Mouse (Mus musculus) spleen, postnatal 36 days (tissue): ENCODE measurements around the gene Gm14214.

ENCODE experiments used
- DNase-seq, 2 experiments: peaks; one replicate each; pipeline ENCODE4 v3.0.0; 2022; ENCODE audit warnings: low spot score in 2 of 2, mixed read lengths in 1 of 2

Gene Gm14214

GRCm38 (mm10) chr2:154769930-154770329 is at the start of gene Gm14214:
Gene Gm14214, minus strand, starts transcription at chr2:154770030.
- no peak for DNase-seq

GRCm38 (mm10) chr2:154818599-154818998 is 48.8 kb upstream of the Gm14214 start:
- DNase-seq = no peak

GRCm38 (mm10) chr2:154817788-154818187 is 48.0 kb upstream of the Gm14214 start:
- peak; percentile 14 for DNase-seq

DNA sequence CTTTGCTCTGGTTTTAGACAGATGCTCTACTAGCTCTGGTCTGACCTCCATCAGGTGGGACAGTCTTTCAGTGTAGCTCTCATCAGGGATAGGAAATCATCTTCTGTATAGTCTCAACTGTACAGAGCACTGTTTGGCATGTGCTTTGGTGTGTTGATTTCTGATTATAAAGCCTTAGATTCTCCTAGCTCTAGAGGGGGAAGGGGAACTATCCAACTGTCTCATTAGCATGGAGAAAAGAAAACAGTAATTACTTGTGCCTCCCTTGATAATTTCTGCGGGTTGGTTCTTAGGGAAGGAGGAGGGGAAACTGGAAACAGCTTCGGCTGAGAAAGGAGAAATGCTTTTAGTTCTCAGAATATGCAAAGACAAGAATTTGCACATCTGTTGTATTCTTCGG is 47.3 kb upstream of the Gm14214 start:
- DNase-seq = no peak

- DNase-seq = no peak
These were observed 43.6 kb upstream of the Gm14214 start for GRCm38 (mm10) chr2:154813426-154813825.

- no peak for DNase-seq
These were observed 41.0 kb upstream of the Gm14214 start for GRCm38 (mm10) chr2:154810821-154811220.

DNA sequence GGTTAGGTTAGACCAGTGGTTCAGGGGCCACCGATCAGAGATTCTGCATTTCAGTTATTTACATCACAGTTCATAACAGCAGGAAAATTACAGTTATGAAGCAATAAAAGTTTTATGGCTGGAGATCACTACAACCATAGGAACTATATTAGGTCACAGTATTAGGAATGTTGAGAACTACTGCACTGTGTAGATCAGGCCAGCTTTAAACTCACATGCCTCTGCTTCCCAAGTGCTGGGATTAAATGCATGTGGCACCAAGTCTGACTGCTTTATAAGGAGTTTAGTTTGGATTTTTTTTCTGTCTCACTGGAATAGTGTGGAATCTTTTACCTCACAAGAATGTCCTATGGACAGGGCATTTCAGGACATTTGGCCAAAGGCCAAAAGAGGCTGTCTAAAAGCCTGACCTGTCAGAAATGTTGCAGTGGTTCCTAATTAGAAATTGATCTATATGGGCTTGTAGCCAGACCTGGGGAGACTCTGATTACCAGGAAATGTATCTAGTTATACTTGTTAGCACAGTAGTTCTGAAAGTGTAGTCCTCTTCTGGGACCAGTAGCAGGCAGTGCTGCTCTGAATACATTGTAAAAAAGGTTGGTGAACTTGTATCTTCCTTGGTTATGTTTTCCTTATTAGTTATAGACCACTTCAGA is 39.4 kb upstream of the Gm14214 start:
- no peak for DNase-seq

DNA sequence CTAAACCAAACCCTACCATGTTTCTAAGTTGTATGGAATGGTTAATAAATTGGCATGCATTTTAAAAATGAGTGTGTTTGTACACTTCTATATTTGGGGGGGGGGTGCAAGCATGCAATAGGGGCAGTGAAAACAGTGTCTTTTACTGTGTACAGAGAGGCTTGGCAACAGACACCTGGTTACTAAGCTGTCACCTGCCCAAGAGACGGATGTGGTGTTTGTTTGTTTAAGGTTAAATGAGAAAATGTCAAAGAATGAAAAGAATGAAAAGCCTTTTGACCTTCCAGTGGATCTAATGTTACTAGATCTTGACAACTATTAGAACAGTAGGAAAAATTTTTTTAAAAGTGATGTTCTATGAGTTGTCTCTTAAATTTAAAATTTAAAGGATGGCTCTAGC is 37.9 kb upstream of the Gm14214 start:
- DNase-seq = no peak

DNA sequence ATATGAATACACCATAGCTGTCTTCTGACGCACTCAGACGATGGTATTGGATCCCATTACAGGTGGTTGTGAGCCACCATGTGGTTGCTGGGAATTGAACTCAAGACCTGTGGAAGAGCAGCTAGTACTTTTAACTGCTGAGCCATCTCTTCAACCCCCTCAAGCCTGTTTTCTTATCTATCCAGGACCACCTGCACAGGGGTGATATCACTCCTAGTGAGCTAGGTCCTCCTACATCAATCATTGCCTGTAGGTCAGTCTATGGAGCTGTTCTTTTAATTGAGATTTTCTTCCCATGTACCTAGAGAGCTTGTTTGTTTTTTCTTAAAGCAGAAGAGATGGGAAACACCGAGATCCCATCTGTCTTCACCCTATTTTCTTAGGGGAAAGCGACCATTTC is 34.0 kb upstream of the Gm14214 start:
- no peak for DNase-seq

DNA sequence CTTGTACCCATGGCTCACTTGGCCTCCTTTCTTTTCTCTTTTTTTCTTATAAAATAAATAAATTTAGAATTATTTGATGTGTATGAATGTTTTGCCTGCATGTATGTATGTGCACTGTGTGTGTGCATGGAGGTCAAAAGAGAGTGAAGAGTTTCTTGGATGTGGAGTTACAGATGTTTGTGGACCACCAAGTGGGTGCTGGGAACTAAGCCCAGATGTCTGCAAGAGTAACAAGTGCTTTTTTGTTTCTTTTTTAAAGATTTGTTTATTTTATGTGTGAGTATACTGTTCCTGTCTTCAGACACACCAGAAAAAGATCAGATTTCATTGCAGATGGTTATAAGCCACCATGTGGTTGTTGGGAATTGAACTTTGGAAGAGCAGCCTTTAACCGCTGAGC is 33.5 kb upstream of the Gm14214 start:
- DNase-seq = no peak

- peak; percentile 80 to 81 for DNase-seq
These were observed 22.1 kb upstream of the Gm14214 start for GRCm38 (mm10) chr2:154791661-154792642.

DNA sequence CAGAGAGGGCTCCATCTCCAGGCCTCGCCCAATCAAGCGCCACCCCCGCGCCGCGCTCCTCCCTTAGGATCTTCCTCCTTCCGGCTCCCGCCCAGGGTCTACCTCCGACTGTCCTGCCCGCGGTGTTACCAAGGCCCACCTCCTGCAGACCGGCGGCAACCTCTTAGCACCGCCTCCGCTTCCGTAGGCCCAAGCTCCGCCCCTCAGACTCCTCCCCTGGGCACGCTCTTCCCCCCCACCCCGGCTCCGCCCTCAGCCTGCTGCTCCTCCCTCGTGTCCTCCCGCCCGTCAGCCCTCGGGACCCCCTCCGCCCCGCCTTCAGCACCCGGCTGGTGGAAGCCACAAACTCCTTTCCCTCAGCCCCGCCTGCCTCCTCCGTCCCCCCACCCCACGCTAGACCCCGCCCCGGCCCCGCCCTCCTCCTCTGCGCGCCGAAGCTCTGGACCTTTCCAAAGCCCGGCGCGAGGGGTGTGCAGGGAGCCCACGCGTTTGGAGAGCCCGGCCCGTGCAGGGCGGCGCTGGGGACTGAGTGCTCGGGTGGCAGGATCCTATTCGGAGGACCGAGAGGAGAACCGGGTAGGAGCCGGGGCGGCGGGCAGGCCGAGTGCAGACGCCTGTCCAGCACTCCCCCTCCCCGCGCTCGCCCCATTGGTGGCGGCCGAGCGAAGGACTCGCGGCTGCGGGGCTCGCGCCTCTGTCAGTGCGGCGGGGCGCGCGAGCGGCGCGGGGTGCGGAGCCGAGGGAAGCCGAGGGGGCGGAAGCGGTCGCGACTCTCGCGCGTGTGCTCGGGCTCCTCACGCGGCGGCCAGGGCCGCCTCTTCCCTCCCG is 21.0 kb upstream of the Gm14214 start, which contains the start of the genes Raly and a:
Gene Raly (plus strand): TSS at position 441 of the 828 bp plus-strand sequence.
Gene a (plus strand): TSS at position 747 of the 828 bp plus-strand sequence.
- peak; percentile 98 to 99 for DNase-seq

GRCm38 (mm10) chr2:154789977-154790655 is 20.3 kb upstream of the Gm14214 start:
- no peak for DNase-seq

DNA sequence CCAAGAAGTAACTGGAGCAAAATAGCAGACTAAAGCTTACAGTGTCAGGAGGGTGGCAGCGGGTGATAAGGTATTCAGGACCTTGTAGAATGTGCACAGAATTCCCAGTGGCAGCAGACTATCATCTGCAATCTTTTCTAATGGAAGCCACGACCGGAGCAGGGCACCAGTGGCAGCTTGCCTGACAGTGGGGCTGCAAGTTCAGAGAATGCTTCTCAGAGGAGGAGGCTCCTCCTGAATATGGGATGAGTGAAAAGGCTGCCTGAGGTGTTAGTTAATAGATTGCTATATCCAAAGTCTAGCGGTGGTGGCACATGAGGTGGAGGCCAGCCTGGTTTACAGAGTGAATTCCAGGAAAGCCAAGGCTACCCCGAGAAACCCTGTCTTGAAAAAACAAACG is 19.6 kb upstream of the Gm14214 start:
- DNase-seq = no peak

GRCm38 (mm10) chr2:154786776-154787175 is 16.9 kb upstream of the Gm14214 start:
- DNase-seq = no peak

GRCm38 (mm10) chr2:154786187-154786586 is 16.4 kb upstream of the Gm14214 start:
- DNase-seq = peak; percentile 27 to 52

- DNase-seq = no peak
These were observed 15.5 kb upstream of the Gm14214 start for GRCm38 (mm10) chr2:154785284-154785683.

DNA sequence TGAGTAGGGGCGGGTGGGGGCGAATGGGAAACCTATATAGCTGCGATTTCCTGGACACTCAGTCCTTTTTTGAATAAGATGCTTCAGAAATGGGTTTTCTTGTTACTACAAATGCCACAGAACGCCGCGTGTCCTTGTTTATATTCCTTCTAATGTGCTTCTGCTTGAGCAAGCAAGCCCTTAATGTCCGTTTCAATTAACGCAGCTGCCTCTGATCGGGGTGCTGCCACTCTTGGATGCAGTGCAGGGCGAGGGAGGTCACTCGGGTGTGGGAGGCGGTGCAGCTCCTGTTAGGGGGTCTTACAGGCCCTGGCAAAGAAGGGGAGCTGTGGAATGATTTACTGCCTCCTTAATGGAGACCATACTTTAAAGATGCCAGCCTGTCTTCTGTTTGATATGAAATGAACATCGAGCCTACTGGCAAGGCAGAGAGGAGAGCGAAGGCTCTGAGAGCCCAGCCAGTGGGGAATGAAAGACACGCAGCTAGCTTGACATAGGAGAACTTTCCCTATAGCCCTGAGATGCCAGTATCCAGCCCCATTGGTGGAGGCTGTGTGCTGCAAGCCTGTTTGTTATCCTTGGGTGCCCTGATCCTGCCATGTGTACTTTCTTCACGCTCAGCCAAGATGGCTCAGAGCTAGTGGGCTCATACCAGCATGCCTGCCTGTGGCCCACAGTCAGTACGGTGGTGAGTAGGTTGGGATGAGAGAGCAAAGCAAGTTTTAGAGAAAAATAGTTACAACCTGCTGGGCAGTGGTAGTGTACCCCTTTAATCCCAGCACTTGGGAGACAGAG is 13.2 kb upstream of the Gm14214 start:
- DNase-seq = no peak

- no peak for DNase-seq
These were observed 12.5 kb upstream of the Gm14214 start for GRCm38 (mm10) chr2:154782361-154782760.

GRCm38 (mm10) chr2:154779648-154780047 is 9.8 kb upstream of the Gm14214 start:
- no peak for DNase-seq
